Mouse (Mus musculus) inflammation-experienced regulatory T-cells, adult 6 months (primary cell): ENCODE measurements around the gene Mamdc4. TPM values are rescaled to one million over a fixed set of nuclear protein-coding genes. Genes with fewer than 3 reads are reported as not detected.

ENCODE experiments used
- ATAC-seq: one replicate; pipeline ENCODE4 v1.8.0; 2017
- polyA plus RNA-seq, 3 experiments: library from polyadenylated mRNA; unstranded; fragments of 100-300 nt; shearing (Covaris generic); gene quantifications; one replicate each; pipeline ENCODE4 v1.2.1; 2017

Mamdc4 gene
- polyA plus RNA-seq, 3 experiments from 2014 or later: 0.85 to 2.2 (median 1.3) TPM

- ATAC-seq: no peak
Measured at GRCm38 (mm10) chr2:25582466-25583119, 7.9 kb upstream of the Mamdc4 start.

DNA sequence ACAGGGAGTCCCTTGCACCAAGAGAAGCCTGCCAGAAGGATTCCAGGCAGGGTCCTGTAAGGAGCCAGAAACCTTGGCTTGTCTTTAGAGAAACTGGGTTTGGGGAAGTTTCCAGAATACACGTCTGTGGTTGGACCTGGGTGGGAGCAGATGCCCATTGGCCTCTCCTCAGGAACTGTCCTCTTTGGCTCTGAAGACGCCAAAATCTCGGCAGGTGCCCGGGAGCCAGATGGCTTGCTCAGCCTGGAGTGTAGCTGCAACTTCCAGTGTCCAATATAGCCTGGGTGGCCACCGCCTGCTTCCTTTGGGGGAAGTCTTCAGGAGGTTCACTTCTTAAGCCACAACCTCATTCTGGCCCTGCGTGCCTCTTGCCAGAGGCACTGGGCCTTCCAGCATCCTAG lies 7.3 kb upstream of the Mamdc4 start:
- ATAC-seq: no peak

DNA sequence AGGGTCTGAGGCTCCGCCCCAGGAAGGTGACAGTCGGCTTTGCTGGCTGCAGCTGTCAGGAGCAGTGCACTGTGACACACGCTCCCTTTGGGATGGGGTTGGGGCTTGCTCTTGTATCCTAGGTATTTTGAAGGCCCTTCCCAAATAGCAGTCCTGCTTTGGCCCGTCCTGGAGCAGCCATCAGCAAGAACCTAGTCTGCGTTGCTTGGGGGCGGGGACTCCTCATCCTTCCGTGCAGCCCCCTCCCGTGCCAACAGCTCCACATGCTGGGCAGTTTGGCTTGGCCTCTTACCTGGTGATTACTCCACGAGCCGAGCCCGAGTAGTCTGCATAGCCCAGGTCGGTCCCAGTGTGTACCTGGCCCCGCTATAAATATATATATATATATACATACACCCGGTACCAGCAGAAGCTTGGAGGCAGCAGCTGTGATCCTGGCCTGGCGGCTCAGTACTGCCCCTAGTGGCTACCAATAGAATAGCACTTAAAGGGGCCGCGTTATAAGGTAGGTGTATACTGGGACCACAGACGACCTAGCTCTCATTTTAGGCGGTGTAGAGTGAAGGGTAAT lies 6.7 kb upstream of the Mamdc4 start, which contains the start of gene Ajm1:
Gene Ajm1, minus strand, starts transcription at position 464 of the 571 bp plus-strand sequence.
- peak; percentile 73 for ATAC-seq

GRCm38 (mm10) chr2:25580621-25581101 lies 6.0 kb upstream of the Mamdc4 start:
- no peak for ATAC-seq

GRCm38 (mm10) chr2:25579737-25580460 lies 5.3 kb upstream of the Mamdc4 start:
- ATAC-seq: peak; percentile 57

GRCm38 (mm10) chr2:25578796-25579736 lies 4.4 kb upstream of the Mamdc4 start:
- no peak for ATAC-seq

DNA sequence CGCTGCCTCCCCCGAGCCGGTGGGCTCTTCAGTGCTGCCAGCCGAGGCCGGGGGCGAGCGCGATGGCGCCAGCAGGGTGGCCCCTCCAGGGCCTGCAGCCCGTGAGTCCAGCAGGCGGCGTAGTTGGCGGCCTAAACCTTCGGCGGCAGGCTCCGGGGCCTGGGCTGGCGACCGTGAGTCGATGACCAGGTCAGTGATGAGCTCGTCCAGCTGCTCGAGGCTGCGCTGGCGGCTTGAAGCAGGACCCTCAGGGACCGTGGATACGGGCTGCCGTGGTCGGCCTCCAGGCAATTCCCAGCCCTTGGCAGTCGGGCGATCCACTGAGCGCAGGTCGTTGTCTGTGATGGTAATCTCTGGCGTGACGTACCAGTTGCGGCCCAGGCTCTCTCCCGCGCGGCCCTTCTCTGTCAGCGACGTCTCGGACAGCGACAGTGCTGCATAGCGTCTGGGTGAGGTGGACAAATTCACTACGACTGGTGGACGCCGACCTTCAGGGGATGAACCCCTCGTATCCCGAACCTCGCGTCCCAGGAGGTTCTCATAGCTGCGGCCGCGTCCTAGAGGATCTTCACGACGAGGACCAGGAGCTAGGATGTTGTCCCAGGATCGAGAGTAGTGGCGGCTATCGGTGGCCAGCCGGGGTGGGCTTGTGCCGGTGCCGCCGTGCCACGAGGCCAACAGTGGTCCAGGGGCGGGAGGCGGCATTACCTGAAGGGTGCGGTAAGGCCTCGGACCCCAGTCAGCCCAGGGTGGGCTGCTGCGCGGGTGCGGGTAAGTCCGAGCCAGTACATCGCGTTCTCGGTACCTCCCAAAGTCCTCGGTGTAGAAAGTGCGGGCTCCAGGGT lies 3.5 kb upstream of the Mamdc4 start:
- ATAC-seq: no peak

GRCm38 (mm10) chr2:25576965-25577891 lies 2.6 kb upstream of the Mamdc4 start:
- no peak for ATAC-seq

DNA sequence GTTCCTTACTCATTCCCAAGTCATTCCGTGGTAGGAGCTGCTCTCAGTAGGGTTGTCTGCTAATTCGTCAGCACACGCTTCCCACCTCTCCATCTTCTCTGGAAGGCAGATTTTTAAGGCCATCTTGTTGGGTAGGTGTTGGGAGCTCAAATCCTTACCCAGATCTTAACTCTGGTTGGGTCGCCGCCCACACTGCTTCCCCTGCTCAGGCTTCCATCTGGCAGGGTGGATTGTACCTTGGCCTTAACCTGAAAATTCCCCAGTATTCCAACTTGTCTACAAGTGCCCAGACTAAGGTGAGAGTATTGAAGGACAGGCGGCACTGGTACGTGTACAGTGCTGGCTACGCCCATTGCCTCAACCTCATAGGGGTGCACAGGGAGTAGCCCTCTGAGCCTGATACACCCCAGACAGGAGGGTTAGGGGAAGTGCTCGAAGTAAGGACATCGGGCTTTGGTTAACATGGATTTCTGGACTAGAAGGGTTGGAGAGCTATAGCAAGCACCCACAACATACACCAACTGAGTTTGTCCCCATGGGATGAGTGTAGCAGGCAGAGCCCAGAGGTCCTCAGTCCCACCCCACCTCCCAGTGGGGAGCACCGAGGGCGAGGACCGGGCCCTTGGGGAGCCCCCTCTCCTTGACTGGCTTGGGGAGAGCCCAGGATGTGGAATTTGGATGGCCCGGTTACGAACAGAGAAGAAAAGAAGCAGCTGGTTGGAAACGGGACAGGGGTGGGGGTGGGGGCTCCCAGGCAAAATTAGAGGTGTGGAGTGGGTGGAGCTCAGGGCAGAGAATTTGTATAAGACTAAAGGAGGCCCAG lies 1.6 kb upstream of the Mamdc4 start:
- ATAC-seq: no peak

DNA sequence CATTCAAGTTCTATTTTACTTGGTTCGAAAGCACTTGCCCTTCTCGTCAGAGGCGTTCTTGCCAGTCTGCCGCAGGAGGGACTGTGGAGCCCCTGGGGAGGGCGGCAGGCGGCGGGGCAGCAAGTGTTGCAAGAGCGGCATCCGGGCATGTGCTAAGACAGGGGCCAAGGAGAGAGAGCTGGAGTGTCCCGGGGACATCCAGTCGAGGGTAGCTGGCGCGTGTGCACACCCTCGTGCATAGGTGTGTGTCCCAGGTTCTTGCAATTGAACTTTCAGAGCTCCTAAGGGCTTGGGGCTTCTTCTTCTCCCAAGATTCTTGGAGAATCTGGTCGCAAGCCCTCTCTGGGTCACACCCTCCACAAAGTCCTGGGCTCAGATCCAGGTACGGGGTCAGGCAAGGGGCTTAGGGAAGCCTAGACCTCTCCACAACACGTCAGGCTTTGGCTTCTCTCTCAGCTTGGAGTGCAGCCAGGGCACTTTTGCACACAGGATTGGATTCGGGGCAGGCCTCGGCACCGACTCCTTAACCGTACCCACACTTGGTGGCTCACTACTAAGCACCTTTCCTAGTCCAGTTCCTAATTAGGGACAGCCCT lies 885 bp upstream of the Mamdc4 start:
- ATAC-seq: no peak

GRCm38 (mm10) chr2:25574136-25574535 lies 509 bp downstream of the Mamdc4 start:
- ATAC-seq: no peak

DNA sequence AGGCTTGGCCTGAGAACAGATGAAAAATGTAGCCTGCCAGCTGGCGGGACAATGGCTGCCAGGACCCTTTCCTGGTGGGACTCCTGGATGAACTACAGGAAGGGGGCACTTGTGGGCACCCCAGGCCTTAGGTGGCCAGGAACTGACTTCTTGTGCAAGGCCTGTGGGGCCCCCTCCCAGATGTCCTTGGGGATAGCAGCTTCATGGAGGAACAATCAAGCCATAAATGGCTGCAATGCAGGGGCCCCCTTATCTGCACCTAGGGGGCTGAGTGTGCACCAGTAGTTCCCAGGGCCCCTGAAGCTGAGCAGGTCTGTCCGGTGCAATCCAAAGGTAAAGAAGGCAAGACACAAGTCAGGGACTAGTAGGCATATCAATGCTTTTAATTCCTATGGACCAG lies 1.6 kb downstream of the Mamdc4 start:
- no peak for ATAC-seq

- ATAC-seq: no peak
Measured at GRCm38 (mm10) chr2:25571221-25571620, 3.4 kb downstream of the Mamdc4 start.

- ATAC-seq: no peak
Measured at GRCm38 (mm10) chr2:25569323-25569722, 5.3 kb downstream of the Mamdc4 start.

GRCm38 (mm10) chr2:25568473-25569019 lies 6.1 kb downstream of the Mamdc4 start:
- no peak for ATAC-seq

DNA sequence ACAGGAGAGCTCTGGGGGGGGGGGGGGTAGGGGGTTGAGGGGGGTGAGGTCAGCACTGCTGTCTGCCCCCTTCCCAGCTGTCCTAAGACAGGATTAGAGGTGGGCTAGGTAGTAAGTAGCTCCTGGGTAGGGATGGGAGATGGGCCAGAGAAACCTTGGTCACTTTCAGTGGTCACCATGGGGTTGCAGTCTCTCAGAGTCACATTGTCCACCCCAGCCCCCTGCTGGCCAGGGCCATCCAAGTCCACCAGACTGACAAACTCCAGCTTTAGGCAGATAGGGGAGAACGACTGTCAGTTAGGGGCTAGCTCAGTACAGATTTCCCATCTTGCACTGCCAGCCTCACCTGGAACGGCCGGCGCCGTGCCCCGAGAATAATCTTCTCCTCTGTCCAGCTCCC lies 8.1 kb downstream of the Mamdc4 start:
- no peak for ATAC-seq

DNA sequence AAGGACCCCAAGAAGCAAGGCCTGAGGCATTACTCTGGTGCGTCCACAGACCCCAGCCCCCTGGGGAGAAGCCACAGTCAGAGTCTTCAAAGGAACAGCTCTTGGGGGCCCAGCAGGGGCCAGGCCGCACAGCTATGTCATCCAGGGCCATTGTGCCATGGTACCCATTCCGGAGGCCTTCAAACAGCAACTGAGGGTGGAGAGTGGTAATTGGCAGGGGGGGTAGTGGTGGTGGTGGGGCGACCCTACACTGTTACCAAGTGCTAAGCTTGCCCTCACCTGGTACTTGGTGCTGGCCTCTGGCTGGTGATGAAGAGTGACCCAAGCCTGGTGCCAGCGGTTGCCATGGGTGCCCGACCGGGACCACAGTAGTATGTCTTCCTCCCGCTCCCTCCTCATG lies 8.9 kb downstream of the Mamdc4 start:
- ATAC-seq: no peak

DNA sequence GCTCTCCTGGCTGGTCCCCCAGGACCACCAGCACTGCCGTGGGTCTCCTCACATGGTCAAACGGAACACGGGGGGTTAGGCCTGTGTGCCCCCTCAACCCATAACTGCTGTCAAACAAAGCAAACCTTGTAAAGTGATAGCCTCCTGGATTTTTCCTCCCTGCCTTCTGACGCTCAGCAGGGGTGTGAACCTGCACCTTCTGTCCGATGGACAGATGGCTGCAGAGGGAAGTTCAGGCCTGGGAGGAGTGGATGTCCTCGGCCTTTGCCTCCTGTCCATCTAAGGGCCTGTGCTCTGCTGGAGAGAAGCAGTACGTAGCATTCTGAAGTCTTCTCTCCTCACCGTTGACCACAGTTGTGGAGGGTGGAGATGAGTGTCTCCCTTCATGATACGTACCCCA lies 12.7 kb downstream of the Mamdc4 start:
- no peak for ATAC-seq

- no peak for ATAC-seq
Measured at GRCm38 (mm10) chr2:25560551-25560950, 14.1 kb downstream of the Mamdc4 start.
